Mouse (Mus musculus): ENCODE data around the gene Klf13.

The Klf13 gene

GRCm38 (mm10) chr7:63908496-63909285, 30.0 kb downstream of the Klf13 start:
- in situ Hi-C loops (cut with MseI, MboI): no loop called here

GRCm38 (mm10) chr7:63907778-63908495, 30.8 kb downstream of the Klf13 start:
- in situ Hi-C loops (cut with MseI, MboI): no loop called here

- in situ Hi-C loops (cut with MseI, MboI): no loop called here
Observed at GRCm38 (mm10) chr7:63905642-63906041, 33.1 kb downstream of the Klf13 start.

- in situ Hi-C loops (cut with MseI, MboI): no loop called here
Observed at GRCm38 (mm10) chr7:63905190-63905589, 33.5 kb downstream of the Klf13 start.

- in situ Hi-C loops (cut with MseI, MboI): no loop called here
Observed at GRCm38 (mm10) chr7:63903635-63904380, 34.9 kb downstream of the Klf13 start.

- in situ Hi-C loops (cut with MseI, MboI): no loop called here
Observed at GRCm38 (mm10) chr7:63902604-63903210, 36.0 kb downstream of the Klf13 start.

- in situ Hi-C loops (cut with MseI, MboI): no loop called here
Observed at GRCm38 (mm10) chr7:63901942-63902341, 36.8 kb downstream of the Klf13 start.

GRCm38 (mm10) chr7:63901346-63901745, 37.4 kb downstream of the Klf13 start:
- in situ Hi-C loops (cut with MseI, MboI): no loop called here

- in situ Hi-C loops (cut with MseI, MboI): no loop called here
Observed at GRCm38 (mm10) chr7:63900411-63900810, 38.3 kb downstream of the Klf13 start.

- in situ Hi-C loops (cut with MseI, MboI): no loop called here
Observed at GRCm38 (mm10) chr7:63899925-63900324, 38.8 kb downstream of the Klf13 start.

- in situ Hi-C loops (cut with MseI, MboI): no loop called here
Observed at GRCm38 (mm10) chr7:63898201-63898600, 40.5 kb downstream of the Klf13 start.

GRCm38 (mm10) chr7:63897655-63898054, 41.1 kb downstream of the Klf13 start:
- in situ Hi-C loops (cut with MseI, MboI): no loop called here

GRCm38 (mm10) chr7:63896968-63897468, 41.7 kb downstream of the Klf13 start:
- in situ Hi-C loops (cut with MseI, MboI): no loop called here

- in situ Hi-C loops (cut with MseI, MboI): no loop called here
Observed at GRCm38 (mm10) chr7:63896276-63896967, 42.3 kb downstream of the Klf13 start.

- in situ Hi-C loops (cut with MseI, MboI): no loop called here
Observed at GRCm38 (mm10) chr7:63895223-63895622, 43.5 kb downstream of the Klf13 start.

- in situ Hi-C loops (cut with MseI, MboI): no loop called here
Observed at GRCm38 (mm10) chr7:63894662-63895061, 44.1 kb downstream of the Klf13 start.

- in situ Hi-C loops (cut with MseI, MboI): no loop called here
Observed at GRCm38 (mm10) chr7:63893729-63894128, 45.0 kb downstream of the Klf13 start.

GRCm38 (mm10) chr7:63893201-63893600, 45.5 kb downstream of the Klf13 start:
- in situ Hi-C loops (cut with MseI, MboI): no loop called here

GRCm38 (mm10) chr7:63891488-63892075, 47.1 kb downstream of the Klf13 start:
- in situ Hi-C loops (cut with MseI, MboI): no loop called here

- in situ Hi-C loops (cut with MseI, MboI): no loop called here
Observed at GRCm38 (mm10) chr7:63889116-63889975, 49.4 kb downstream of the Klf13 start.

Measured in mouse trophoblast stem cell (cell line).